ENCODE assay signal across 16 mouse cellular contexts in genomic region chr10:99257531-99257930, GRCm38 (mm10).
"Had no signal": no experiment of that assay in that cellular context is flagged by ENCODE, and none has a peak within 500 bp of the region (broad histone marks: within the 10 kb centered on the region; RNA-seq: fewer than 3 reads in every experiment).

No protein-coding gene starts in this region.

- H3K4me1 ChIP-seq: liver, embryonic 15.5 days had no signal

- H3K4me3 ChIP-seq: hindbrain, embryonic 12.5 days; limb, embryonic 12.5 days; liver, embryonic 15.5 days; midbrain, embryonic 13.5 days; myocyte; neural tube, embryonic 12.5 days had no signal

- ATAC-seq: hindbrain, embryonic 16.5 days; lung, postnatal 0 days; midbrain, embryonic 13.5 days had no signal

- H3K27ac ChIP-seq: hindbrain, embryonic 12.5 days; limb, embryonic 12.5 days; midbrain, embryonic 13.5 days; neural tube, embryonic 12.5 days had no signal

- DNase-seq: layer of hippocampus, adult 9-11 months; layer of hippocampus, postnatal 36 days; liver; lung, adult 2 months; lung, postnatal 36 days; retina, postnatal 1 day; right cerebral cortex, postnatal 4 days; thymus, postnatal 36 days had no signal

- H3K4me2 ChIP-seq: hindbrain, embryonic 12.5 days; limb, embryonic 12.5 days; liver, embryonic 15.5 days; midbrain, embryonic 13.5 days; neural tube, embryonic 12.5 days had no signal

- H3K9me3 ChIP-seq: hindbrain, embryonic 12.5 days; limb, embryonic 12.5 days; liver, embryonic 15.5 days; midbrain, embryonic 13.5 days; neural tube, embryonic 12.5 days had no signal

- H3K27me3 ChIP-seq: hindbrain, embryonic 12.5 days; limb, embryonic 12.5 days; neural tube, embryonic 12.5 days had no signal

- H3K36me3 ChIP-seq: hindbrain, embryonic 12.5 days; limb, embryonic 12.5 days; liver, embryonic 15.5 days; midbrain, embryonic 13.5 days; neural tube, embryonic 12.5 days had no signal

- H3K9ac ChIP-seq: hindbrain, embryonic 12.5 days; limb, embryonic 12.5 days; liver, embryonic 15.5 days; midbrain, embryonic 13.5 days; neural tube, embryonic 12.5 days had no signal
